ENCODE assay signal across 7 mouse cellular contexts in the genomic region with DNA sequence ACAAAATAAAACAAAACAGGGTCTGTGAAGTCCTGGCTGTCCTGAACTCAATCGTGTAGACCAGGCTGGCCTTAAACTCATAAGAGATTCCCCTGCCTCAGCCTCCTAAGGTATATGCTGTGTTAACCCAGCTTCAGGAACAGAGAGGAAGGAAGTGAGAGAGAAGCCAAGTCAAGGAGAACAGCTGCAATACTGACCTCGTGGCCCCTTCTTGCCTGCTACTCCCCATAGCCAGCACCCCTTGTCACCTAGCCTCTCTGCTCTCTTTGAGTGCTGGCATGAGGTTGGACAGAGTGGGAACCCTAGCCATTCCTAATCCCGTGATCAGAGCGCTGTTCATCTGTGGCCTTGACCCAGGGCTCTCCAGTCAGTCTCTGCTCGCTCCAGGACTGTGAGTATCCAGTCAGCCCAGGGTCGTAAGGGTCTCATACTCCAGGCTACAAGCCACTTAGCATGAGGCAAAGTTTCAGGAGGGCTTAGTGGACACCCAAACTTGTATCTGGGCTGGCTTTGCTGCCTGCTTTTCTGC. TPM values are rescaled to one million over a fixed set of nuclear protein-coding genes. Genes with fewer than 3 reads are reported as not detected.
DNase-seq lines count a peak whose midpoint lies in the region; ATAC-seq lines count a peak whose summit lies in the region.

No protein-coding gene starts in this region.

- H3K4me3 ChIP-seq in kidney, embryonic 15.5 days (replicated peaks), result no peak overlapping the region
- no peak overlapping the region for H3K4me3 ChIP-seq in embryonic facial prominence, embryonic 15.5 days (replicated peaks)
- H3K4me3 ChIP-seq in hindbrain, embryonic 16.5 days (ENCODE audit: low read length), result no peak overlapping the region
- H3K4me3 ChIP-seq in neural tube, embryonic 12.5 days, result no peak overlapping the region

- no peaks in the 10 kb centered on the region for H3K27me3 ChIP-seq in kidney, embryonic 15.5 days
- no peaks in the 10 kb centered on the region for H3K27me3 ChIP-seq in embryonic facial prominence, embryonic 15.5 days
- H3K27me3 ChIP-seq in hindbrain, embryonic 16.5 days (replicated peaks; ENCODE audit: control insufficient read depth, insufficient read depth, low read length), result no peaks in the 10 kb centered on the region
- H3K27me3 ChIP-seq in neural tube, embryonic 12.5 days (replicated peaks), result no peaks in the 10 kb centered on the region

- no peak overlapping the region for H3K9ac ChIP-seq in kidney, embryonic 15.5 days
- H3K9ac ChIP-seq in embryonic facial prominence, embryonic 15.5 days, result no peak overlapping the region
- peak overlapping the region; percentile 4; the same call in 1 of the 2 replicates for H3K9ac ChIP-seq in hindbrain, embryonic 16.5 days (ENCODE audit: low read depth, low read length)
- 0 out of 2 replicates have a peak overlapping the region, but pooled peaks have one; percentile 2 for H3K9ac ChIP-seq in neural tube, embryonic 12.5 days

- H3K36me3 ChIP-seq in kidney, embryonic 15.5 days, result no peaks in the 10 kb centered on the region
- H3K36me3 ChIP-seq in embryonic facial prominence, embryonic 15.5 days, result no peaks in the 10 kb centered on the region
- H3K36me3 ChIP-seq in hindbrain, embryonic 16.5 days (ENCODE audit: control insufficient read depth, insufficient read depth, low read length), result no peaks in the 10 kb centered on the region
- no peaks in the 10 kb centered on the region for H3K36me3 ChIP-seq in neural tube, embryonic 12.5 days

- DNase-seq in kidney, postnatal 14 days, result no peak
- no peak for DNase-seq in spleen, postnatal 14 days (ENCODE audit: low spot score in 2 of 2)
- no peak for DNase-seq in cerebellum, adult 9-11 months

- no peak overlapping the region for H3K4me2 ChIP-seq in kidney, embryonic 15.5 days
- no peak overlapping the region for H3K4me2 ChIP-seq in embryonic facial prominence, embryonic 15.5 days (replicated peaks)
- H3K4me2 ChIP-seq in hindbrain, embryonic 16.5 days (ENCODE audit: low read length), result no peak overlapping the region
- peak overlapping the region; percentile 27; the same call in 1 of the 2 replicates for H3K4me2 ChIP-seq in neural tube, embryonic 12.5 days (replicated peaks)

- 0 out of 2 replicates have a peak, but pooled peaks have one; percentile 30 for ATAC-seq in kidney, embryonic 15.5 days (replicated peaks; ENCODE audit: low FRiP score)
- ATAC-seq in embryonic facial prominence, embryonic 15.5 days (ENCODE audit: insufficient number of reproducible peaks, low FRiP score, low TSS enrichment, low read depth), result no peak; the same call in 1 of the 2 replicates
- peak; percentile 19; the same call in 1 of the 2 replicates for ATAC-seq in hindbrain, embryonic 16.5 days
- no peak for ATAC-seq in neural tube, embryonic 12.5 days (ENCODE audit: low FRiP score, low read depth)

- peaks cover 59% of the 10 kb centered on the region for H3K4me1 ChIP-seq in kidney, embryonic 15.5 days
- H3K4me1 ChIP-seq in embryonic facial prominence, embryonic 15.5 days, result peaks cover 70% of the 10 kb centered on the region
- H3K4me1 ChIP-seq in hindbrain, embryonic 16.5 days (ENCODE audit: control insufficient read depth, insufficient read depth, low read depth, low read length), result peaks cover 16% of the 10 kb centered on the region
- peaks cover 38% of the 10 kb centered on the region for H3K4me1 ChIP-seq in neural tube, embryonic 12.5 days

- WGBS in kidney, embryonic 15.5 days, result 70% methylated on average over 6 of the region's 6 CpGs
- 67% methylated on average over 6 of the region's 6 CpGs for WGBS in embryonic facial prominence, embryonic 15.5 days
- WGBS in hindbrain, embryonic 16.5 days, result 71% methylated on average over 6 of the region's 6 CpGs
- 86% methylated on average over 6 of the region's 6 CpGs for WGBS in neural tube, embryonic 12.5 days

- peak overlapping the region; percentile 73 for H3K27ac ChIP-seq in kidney, embryonic 15.5 days
- H3K27ac ChIP-seq in embryonic facial prominence, embryonic 15.5 days (replicated peaks), result peak overlapping the region; percentile 94
- H3K27ac ChIP-seq in hindbrain, embryonic 16.5 days (ENCODE audit: low read depth, low read length), result peak overlapping the region; percentile 73
- no peak overlapping the region; the same call in 1 of the 2 replicates for H3K27ac ChIP-seq in neural tube, embryonic 12.5 days

- H3K9me3 ChIP-seq in kidney, embryonic 15.5 days (replicated peaks), result no peaks in the 10 kb centered on the region
- H3K9me3 ChIP-seq in embryonic facial prominence, embryonic 15.5 days (replicated peaks), result no peaks in the 10 kb centered on the region
- no peaks in the 10 kb centered on the region for H3K9me3 ChIP-seq in hindbrain, embryonic 16.5 days (ENCODE audit: control insufficient read depth, low read length)
- no peaks in the 10 kb centered on the region for H3K9me3 ChIP-seq in neural tube, embryonic 12.5 days

RNA-seq across cellular contexts. Expression of a gene that starts 35.6 kb away (rescaled TPM):
- 5.1 and 5.3 TPM in 2 replicates for polyA plus RNA-seq in kidney, embryonic 15.5 days (2015; fragmentation: Nextera tagmentation; extraction: Ambion mirVana)
- polyA plus RNA-seq in embryonic facial prominence, embryonic 15.5 days (2015; fragmentation: Nextera tagmentation; extraction: Ambion mirVana), result 7.7 and 8.7 TPM in 2 replicates
- 7.5 and 9.5 TPM in 2 replicates for polyA plus RNA-seq in hindbrain, embryonic 16.5 days (2015; fragmentation: Nextera tagmentation; extraction: Ambion mirVana)
- 6.0 and 6.1 TPM in 2 replicates for polyA plus RNA-seq in neural tube, embryonic 12.5 days (2016; fragmentation: Nextera tagmentation; extraction: Ambion mirVana)

RNA-seq across cellular contexts. Expression of a gene that starts 35.8 kb away (rescaled TPM):
- polyA plus RNA-seq in kidney, embryonic 15.5 days (2015; fragmentation: Nextera tagmentation; extraction: Ambion mirVana), result 152 and 165 TPM in 2 replicates
- 157 and 164 TPM in 2 replicates for polyA plus RNA-seq in embryonic facial prominence, embryonic 15.5 days (2015; fragmentation: Nextera tagmentation; extraction: Ambion mirVana)
- polyA plus RNA-seq in hindbrain, embryonic 16.5 days (2015; fragmentation: Nextera tagmentation; extraction: Ambion mirVana), result 125 and 131 TPM in 2 replicates
- 135 and 137 TPM in 2 replicates for polyA plus RNA-seq in neural tube, embryonic 12.5 days (2016; fragmentation: Nextera tagmentation; extraction: Ambion mirVana)

RNA-seq across cellular contexts. Expression of a gene that starts 55.2 kb away (rescaled TPM):
- 23.2 and 24.0 TPM in 2 replicates for polyA plus RNA-seq in kidney, embryonic 15.5 days (2015; fragmentation: Nextera tagmentation; extraction: Ambion mirVana)
- polyA plus RNA-seq in embryonic facial prominence, embryonic 15.5 days (2015; fragmentation: Nextera tagmentation; extraction: Ambion mirVana), result 21.6 and 22.1 TPM in 2 replicates
- 20.6 and 21.1 TPM in 2 replicates for polyA plus RNA-seq in hindbrain, embryonic 16.5 days (2015; fragmentation: Nextera tagmentation; extraction: Ambion mirVana)
- polyA plus RNA-seq in neural tube, embryonic 12.5 days (2016; fragmentation: Nextera tagmentation; extraction: Ambion mirVana), result 16.6 and 17.3 TPM in 2 replicates

Comparison
In these comparisons a context has a peak if more than half of its experiments do, and no peak if none do; other contexts are left out.
1. ATAC-seq: peak in kidney, embryonic 15.5 days (single experiment) and hindbrain, embryonic 16.5 days (single experiment); none in embryonic facial prominence, embryonic 15.5 days (single experiment) and neural tube, embryonic 12.5 days (single experiment).
2. H3K9ac ChIP-seq: peak in hindbrain, embryonic 16.5 days (single experiment) and neural tube, embryonic 12.5 days (single experiment); none in kidney, embryonic 15.5 days (single experiment) and embryonic facial prominence, embryonic 15.5 days (single experiment).